Mouse (Mus musculus) T-cell, adult 2 months (primary cell): ENCODE data around the gene Sbk3.

Experiments
- DNase-seq: peaks from one replicate; pipeline ENCODE4 v3.0.0; 2022; ENCODE audit warnings: low spot score

The Sbk3 gene

GRCm38 (mm10) chr7:4933103-4933502, 37.9 kb downstream of the Sbk3 start:
- DNase-seq, result no peak

DNA sequence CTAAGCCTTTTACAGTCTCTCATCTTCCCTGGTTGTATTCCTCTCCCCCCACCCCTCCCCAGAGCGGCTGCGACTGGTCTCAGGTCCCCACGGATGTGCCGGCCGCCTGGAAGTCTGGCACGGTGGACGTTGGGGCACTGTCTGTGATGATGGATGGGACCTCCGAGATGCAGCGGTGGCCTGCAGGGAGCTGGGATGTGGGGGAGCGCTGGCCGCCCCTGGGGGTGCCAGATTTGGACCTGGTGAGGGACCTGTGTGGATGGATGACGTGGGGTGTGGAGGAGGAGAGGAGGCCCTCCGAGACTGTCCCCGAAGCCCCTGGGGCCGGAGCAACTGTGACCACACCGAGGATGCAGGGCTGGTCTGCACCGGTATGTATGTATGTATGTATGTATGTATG, 42.6 kb downstream of the Sbk3 start:
- DNase-seq, result no peak

DNA sequence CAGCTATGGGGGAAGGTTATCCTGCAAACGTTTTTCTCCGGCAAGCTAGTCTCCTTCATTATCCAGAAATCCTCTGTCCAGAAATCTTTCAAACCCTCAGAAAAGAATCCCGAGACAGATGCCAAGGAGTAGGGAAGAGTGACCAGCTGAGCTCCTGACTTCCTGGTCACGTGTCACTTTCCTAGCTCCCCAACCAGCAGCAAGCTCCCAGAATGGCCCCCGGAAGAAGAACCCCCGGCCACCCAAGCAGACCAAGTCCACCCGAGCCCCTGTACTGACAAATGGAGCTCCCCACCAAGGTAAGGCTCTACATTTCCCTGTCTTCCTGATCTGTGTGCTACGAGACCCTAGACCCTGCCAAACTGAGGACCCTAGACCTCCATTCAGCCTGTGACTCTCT, 43.3 kb downstream of the Sbk3 start:
- no peak for DNase-seq

DNA sequence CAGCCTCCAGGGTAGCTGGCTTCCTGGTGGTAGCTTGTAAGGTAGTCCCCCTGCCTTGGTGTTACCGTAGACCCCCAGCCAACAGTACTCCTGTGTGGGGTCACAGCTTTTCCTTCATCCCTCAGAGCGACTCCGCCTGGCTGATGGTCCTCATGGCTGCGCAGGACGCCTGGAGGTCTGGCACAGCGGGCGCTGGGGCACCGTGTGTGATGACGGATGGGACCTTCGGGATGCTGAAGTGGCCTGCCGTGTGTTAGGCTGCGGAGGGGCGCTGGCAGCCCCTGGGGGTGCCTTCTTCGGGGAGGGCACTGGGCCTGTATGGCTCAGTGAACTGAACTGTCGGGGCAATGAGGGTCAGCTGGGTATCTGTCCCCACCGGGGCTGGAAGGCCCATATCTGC, 44.1 kb downstream of the Sbk3 start:
- no peak for DNase-seq

DNA sequence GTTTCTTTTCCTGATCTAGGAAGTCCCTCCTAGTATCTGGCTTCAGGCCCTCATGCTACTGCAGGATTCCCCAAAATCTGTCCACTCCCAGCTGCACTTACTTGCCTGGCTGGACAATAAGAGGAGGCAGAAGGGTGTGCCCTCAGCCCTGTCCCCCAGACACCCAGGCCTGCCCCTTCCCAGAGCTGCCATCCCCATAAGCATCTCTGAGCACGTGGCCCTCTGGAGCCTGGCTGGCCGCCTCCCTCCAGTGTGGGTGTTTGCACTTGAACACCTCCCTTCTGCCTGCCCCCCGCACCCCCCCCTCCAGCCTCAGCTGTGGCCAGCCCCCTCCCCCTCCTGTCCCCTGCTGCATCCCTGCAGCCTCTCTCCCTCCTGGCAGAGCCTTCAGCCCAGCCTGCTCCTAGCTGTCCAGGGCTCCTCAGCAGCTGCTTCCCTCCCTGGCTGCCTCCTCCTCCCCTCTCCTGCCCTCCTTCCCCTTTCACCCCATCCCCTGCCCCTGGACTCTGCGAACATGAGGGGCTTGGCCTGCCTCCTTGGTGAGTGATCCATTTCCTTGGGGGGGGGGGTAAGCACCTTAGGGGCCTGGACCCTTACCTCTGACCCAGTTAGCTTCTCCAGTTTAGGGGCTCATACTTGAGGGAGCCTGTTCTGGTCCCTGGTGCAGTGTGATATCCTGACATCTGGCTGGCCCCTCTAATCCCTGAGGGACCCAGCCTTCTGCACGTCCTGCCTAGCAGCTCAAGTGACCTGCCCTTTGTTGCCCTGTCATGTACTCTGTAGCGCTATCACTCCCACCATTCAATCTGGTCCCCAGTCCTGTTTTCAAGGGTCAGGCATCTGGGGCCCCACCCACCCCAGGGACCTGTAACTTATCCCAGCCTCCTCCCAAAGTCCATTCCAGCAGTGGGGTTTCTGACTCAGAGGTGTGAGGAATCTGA, 45.3 kb downstream of the Sbk3 start, which contains the start of gene Ssc5d:
Ssc5d (plus strand) TSS at position 345 of the 941 bp plus-strand sequence.
- DNase-seq, result no peak

DNA sequence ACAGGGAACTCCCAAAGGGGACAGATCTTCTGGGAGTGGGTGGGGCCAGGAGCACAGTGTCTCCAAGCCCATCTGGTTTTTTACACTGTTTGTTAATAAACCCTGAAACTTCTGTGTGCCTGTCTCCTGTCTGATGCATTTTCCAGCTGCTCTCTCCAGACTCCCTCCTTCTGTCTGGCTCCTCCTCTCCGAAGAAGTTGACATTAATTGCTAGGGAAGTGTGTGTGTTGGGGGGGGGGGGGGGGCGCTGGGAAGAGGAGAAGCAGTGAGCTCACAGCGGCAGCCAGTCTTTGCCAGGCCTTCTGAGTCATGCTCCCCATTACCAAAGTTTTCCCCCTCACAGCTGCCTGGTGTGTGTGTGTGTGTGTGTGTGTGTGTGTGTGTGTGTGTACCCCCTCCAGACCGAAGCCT, 46.1 kb downstream of the Sbk3 start:
- DNase-seq, result no peak

GRCm38 (mm10) chr7:4924483-4924882, 46.5 kb downstream of the Sbk3 start:
- no peak for DNase-seq

DNA sequence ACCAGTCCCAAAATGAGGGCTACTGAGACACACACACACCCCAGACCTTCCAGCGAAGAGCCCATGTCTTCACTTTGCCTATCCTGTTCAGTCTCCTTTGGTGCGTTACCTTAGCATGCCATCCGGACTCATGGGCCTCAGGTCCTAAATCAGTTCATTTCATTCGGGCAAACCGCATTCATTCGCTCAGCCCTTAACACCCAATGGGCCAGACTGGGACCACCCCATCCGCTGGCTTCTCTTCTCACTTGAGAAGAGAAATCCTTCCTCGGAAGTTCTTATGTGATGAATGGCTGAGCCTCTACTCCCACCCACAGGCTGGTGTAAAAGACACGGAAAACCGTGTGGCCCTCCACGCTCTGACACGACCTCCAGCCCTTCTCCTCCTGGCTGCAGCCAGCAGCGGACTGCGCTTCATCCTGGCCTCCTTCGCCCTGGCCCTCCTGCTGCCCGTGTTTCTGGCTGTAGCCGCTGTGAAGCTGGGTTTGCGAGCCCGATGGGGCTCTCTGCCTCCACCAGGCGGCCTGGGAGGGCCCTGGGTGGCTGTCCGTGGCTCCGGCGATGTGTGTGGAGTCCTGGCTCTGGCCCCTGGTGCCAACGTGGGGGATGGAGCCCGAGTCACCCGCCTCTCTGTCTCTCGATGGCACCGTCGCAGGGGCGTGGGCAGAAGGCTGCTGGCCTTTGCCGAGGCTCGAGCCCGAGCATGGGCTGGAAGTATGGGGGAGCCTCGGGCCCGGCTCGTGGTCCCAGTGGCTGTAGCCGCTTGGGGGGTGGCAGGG, 47.2 kb downstream of the Sbk3 start:
- DNase-seq, result no peak

DNA sequence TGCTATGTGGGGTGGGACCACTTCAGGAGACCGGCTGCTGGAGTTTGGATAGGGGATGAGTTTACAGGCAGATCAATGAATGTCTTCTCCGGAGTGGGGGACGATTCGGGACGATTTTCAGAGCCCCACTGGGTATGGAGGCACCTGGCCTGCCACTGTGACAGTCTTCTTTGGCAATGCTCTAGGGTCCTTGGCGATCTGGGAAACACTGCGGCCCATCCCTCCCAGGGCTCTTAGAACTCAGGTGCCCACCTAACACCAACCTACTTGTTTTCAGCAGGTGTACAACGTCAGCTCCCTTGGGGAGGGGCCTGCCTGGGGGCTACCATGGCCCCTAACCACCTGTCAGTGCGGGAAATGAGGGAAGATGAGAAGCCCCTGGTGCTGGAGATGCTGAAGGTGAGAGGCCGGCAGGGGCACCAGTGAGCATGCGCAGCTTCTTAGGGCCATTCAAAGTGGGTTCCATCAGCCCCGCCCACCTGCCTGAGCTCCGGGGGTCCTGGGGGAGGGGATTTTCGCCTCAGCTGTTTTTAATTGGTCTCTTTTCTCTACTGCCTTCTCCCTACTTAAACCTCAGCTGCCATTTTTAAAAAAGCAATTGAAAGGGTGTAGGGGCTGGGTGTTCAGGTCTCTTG, 47.9 kb downstream of the Sbk3 start:
- no peak for DNase-seq

GRCm38 (mm10) chr7:4922508-4922907, 48.5 kb downstream of the Sbk3 start:
- DNase-seq, result peak; percentile 66

- DNase-seq, result no peak
These were observed 49.0 kb downstream of the Sbk3 start, which contains the start of gene Nat14 for GRCm38 (mm10) chr7:4921824-4922482. Gene Nat14 (plus strand): TSS chr7:4922028.

DNA sequence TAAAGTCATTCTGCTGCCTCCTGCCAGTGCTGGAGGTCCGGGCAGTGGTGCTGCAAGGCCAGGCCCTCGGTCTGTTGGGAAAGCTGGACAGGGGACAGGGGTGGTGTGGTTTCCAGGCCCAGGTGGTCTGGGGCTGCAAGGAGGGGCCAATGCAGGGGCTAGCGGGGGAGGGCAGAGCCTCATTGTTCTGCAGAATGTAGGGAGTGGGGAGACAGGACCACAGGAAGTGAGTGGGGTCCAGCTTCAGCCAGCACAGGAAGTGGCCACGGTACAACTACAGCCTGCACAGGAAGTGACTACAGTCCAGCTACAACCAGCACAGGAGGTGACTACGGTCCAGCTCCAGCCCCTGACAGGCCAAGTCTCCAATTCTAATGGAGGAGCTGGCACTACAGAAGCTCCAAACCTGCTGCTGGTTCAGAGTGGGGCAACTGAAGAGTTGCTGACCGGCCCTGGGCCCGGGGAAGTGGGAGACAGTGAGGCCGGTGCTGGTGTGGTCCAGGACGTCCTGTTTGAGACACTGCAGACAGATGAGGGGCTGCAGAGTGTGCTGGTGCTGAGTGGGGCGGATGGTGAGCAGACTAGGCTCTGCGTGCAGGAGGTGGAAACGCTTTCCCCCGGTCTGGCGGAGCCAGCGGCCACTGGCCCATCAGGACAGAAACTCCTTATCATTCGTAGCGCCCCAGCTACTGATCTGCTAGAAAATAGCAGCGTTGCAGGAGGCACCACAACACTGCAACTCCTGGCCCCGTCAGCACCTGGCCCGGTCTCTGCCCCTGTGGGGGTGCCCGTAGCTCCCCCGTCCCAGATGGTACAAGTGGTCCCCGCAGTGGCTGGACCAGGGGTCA, 49.8 kb downstream of the Sbk3 start:
- no peak for DNase-seq

DNA sequence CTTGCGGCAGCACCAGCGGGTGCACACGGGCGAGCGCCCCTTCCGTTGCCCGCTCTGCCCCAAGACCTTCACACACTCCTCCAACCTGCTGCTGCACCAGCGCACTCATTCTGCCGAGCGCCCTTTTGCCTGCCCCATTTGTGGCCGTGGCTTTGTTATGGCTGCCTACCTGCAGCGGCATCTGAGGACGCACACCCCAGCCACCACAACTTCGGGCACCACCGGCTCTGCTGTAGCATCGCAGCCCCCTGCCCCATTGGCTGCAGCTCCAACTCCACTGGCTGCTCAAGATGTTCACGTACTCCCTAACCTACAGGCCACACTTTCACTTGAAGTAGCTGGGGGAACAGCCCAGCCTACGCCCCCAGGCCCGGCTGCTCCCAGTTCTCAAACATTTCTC, 50.5 kb downstream of the Sbk3 start:
- no peak for DNase-seq

- DNase-seq, result no peak
These were observed 51.0 kb downstream of the Sbk3 start for GRCm38 (mm10) chr7:4919971-4920370.

- DNase-seq, result no peak
These were observed 51.9 kb downstream of the Sbk3 start for GRCm38 (mm10) chr7:4919096-4919495.

- no peak for DNase-seq
These were observed 52.3 kb downstream of the Sbk3 start for GRCm38 (mm10) chr7:4918681-4919080.

- DNase-seq, result no peak
These were observed 53.5 kb downstream of the Sbk3 start for GRCm38 (mm10) chr7:4917494-4917893.

- no peak for DNase-seq
These were observed 55.1 kb downstream of the Sbk3 start for GRCm38 (mm10) chr7:4915669-4916416.
